Mouse (Mus musculus): Measurements from ENCODE around the gene Tmbim7.
"Not testable (repeated sequence)": the region's sequence is repeated elsewhere in the genome, so short reads cannot be mapped to it uniquely, and the experiment has no call there.

The Tmbim7 gene

DNA sequence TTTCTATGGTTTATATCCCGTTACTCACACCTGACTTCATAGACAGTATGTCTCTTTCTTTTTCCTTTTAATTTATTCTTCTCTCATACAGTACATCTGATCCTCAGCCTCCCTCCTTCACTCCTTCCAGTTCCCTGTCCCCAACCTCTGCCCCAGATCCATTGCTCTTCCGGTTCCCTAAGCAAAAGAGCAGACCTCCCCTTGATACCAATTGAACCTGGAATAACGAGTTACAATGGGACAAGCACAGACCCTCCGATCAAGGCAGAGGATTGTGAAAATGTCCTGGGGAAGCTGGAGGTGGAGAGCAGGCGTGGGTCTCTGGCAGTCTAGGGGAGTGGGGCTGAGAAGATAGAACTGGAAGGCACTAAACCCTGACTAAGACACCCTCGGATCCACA lies at the start of gene Tmbim7:
Gene Tmbim7, plus strand, starts transcription at position 301 of the 400 bp plus-strand sequence.
- DNase-seq (ENCODE audit: low read depth, low spot score): no peak

DNA sequence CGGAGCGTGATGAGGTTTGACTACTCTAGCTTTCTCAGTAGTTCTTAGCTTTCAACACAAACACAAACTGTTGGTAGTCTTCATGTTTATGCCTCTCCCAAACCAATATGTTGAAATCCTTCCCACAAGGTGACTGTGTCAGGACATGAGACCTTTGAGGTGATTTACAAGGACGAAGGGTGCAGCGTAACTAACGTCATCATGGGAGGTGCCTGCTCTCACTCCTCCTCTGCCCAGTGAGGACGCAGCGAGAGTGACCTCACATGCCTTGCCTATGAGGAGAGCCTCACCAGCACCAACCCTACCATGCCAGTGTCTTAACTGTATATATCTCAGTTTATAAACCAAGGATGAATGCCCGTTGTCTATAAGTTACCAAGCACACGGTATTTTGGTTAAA lies 43.9 kb upstream of the Tmbim7 start:
- DNase-seq (ENCODE audit: low read depth, low spot score): no peak

DNA sequence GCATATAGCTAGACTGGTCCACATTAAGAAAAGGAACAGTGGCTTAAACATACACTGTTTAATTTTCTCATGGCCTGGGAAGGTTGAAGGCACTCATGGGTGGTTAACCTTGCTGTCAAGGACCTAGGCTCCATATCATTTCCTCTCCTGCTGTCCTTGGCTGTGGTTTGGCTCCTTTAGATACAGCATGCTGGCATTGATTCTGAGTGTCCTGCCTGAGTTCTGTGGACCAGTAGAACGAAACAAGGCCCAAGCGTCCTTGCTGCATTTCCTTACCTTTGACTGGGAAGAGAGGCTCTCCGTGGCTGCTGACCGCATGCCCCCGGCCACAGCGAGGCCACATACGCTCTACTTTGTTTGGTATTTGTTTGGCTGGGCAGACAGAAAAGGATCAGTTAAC lies 41.7 kb upstream of the Tmbim7 start:
- DNase-seq (ENCODE audit: low read depth, low spot score): no peak

DNA sequence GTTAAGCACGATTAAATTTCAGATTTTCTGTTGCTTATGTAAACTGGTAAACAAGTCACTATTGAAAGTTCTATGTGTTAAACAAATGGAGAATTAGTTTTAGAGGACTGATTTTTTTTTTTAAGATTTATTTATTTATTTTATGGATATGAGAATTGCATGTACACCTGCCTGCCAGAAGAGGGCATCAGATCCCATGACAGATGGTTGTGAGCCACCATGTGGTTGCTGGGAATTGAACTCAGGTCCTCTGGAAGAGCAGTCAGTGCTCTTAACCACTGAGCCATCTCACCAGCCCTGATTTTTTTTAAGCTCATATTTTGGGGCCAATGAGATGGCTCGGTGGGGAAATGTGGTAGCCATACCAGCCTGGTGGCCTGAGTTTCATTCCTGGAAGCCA lies 39.1 kb upstream of the Tmbim7 start:
- not testable (repeated sequence) for DNase-seq (ENCODE audit: low read depth, low spot score)

- DNase-seq (ENCODE audit: low read depth, low spot score): no peak
These were observed 30.5 kb upstream of the Tmbim7 start for GRCm38 (mm10) chr5:3620486-3620885.

GRCm38 (mm10) chr5:3630055-3630454 lies 20.9 kb upstream of the Tmbim7 start:
- no peak for DNase-seq (ENCODE audit: low read depth, low spot score)

- no peak for DNase-seq (ENCODE audit: low read depth, low spot score)
These were observed 19.3 kb upstream of the Tmbim7 start for GRCm38 (mm10) chr5:3631512-3632271.

DNA sequence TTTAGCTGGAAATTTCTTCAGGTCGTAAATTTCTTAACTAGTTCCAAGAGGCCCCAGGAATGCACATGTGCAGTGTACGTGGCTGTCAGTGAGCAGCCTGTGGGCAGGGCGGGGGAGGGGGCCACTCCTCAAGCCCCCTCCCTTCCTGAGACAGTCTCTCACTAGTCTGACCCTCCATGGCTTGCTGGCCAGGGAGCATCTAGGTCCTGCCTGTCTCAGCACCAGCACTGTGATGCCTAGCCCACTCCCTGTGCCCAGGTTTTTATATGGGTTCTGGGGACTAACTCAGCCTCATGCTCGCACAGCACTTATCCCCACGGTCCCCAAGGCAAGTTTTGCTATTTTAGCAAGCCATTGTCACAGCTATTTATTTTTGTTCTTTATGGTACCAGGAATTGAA lies 18.7 kb upstream of the Tmbim7 start:
- DNase-seq (ENCODE audit: low read depth, low spot score): no peak

- no peak for DNase-seq (ENCODE audit: low read depth, low spot score)
These were observed 17.7 kb upstream of the Tmbim7 start for GRCm38 (mm10) chr5:3633315-3633714.

- no peak for DNase-seq (ENCODE audit: low read depth, low spot score)
These were observed 17.0 kb upstream of the Tmbim7 start for GRCm38 (mm10) chr5:3633951-3634350.

- DNase-seq (ENCODE audit: low read depth, low spot score): no peak
These were observed 15.7 kb upstream of the Tmbim7 start for GRCm38 (mm10) chr5:3635286-3635685.

GRCm38 (mm10) chr5:3644621-3645020 lies 6.4 kb upstream of the Tmbim7 start:
- no peak for DNase-seq (ENCODE audit: low read depth, low spot score)

DNA sequence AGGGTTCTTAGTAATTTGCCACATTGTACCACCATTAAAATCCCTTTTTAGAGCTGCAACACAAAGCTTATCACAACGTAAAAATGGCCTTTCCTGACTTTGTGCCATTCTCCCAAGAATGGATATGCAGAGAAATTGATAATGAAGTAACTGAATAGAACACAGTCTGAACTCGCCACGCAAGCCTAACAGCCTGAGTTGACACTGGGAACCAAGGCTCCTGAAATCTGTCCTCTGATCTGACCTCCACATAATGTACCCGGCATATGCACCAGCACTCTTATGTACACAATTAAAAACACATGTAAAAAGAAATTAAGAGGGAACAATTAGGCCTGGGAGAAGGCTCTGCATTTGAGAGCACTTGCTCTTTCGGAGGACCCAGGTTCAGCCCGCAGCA lies 5.7 kb upstream of the Tmbim7 start:
- no peak for DNase-seq (ENCODE audit: low read depth, low spot score)

DNA sequence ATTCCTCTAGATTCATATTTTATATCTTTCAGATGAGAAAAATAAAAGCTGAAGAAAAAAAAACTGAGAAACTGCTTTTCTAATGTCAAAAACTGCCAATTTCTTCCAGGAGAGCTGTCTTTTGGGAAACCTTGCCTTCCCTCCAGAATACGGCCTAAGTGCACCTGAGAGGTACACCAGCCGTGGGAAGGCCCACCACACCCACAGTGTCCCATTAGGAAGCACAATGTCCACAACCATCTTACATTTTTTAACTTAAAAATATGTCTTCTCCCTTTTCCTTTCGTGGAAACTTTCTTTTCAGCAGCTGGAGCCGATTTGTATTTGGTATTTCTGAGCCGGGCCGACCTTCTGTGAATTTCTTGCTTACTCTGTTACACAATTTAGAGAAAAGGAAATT lies 4.4 kb upstream of the Tmbim7 start:
- DNase-seq (ENCODE audit: low read depth, low spot score): no peak

- peak; percentile 18 for DNase-seq (ENCODE audit: low read depth, low spot score)
These were observed 3.8 kb upstream of the Tmbim7 start for GRCm38 (mm10) chr5:3646991-3647707.

- peak; percentile 82 for DNase-seq (ENCODE audit: low read depth, low spot score)
These were observed 3.3 kb upstream of the Tmbim7 start for GRCm38 (mm10) chr5:3647708-3648121.

- no peak for DNase-seq (ENCODE audit: low read depth, low spot score)
These were observed 2.7 kb upstream of the Tmbim7 start for GRCm38 (mm10) chr5:3648206-3648848.

DNA sequence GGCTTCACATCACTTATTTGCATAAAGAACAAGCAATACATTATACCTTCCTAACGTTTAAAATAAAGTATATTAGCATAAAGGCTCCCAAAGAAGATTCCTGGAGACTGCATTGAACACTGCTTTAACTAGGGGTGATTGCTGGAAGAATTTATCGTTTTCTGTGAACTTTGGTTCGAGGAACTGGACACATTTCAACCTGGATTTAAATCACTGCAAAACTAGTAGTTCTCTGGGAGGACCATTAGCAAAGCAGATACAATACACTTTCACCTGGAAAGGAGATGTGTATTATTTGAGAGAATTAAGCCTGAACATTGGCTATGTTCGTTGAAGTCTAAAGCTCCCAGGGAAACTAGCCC lies 2.2 kb upstream of the Tmbim7 start:
- DNase-seq (ENCODE audit: low read depth, low spot score): no peak

GRCm38 (mm10) chr5:3651621-3652020 lies 640 bp downstream of the Tmbim7 start:
- DNase-seq (ENCODE audit: low read depth, low spot score): no peak

DNA sequence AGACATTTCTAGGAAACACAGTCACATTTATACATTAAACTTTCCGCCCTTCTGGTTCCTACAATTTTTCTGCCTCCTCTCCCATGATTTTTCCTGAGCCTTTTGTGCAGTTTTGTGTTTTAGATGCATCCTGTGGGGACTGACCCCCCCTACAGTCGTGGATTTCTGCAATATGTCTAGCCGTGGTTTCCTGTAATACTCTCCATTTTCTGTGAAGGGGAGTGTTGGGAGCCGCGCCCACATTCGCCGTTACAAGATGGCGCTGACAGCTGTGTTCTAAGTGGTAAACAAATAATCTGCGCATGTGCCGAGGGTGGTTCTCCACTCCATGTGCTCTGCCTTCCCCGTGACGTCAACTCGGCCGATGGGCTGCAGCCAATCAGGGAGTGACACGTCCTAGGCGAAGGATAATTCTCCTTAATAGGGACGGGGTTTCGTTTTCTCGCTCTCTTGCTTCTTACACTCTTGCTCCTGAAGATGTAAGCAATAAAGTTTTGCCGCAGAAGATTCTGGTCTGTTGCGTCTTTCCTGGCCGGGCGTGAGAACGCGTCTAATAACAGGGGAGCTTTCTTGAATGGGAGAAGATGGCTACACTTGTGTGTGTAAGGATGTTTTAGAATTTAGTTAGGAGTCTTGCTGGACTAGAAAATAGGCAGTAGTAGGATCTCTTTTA lies 2.1 kb downstream of the Tmbim7 start:
- DNase-seq (ENCODE audit: low read depth, low spot score): not testable (repeated sequence)

DNA sequence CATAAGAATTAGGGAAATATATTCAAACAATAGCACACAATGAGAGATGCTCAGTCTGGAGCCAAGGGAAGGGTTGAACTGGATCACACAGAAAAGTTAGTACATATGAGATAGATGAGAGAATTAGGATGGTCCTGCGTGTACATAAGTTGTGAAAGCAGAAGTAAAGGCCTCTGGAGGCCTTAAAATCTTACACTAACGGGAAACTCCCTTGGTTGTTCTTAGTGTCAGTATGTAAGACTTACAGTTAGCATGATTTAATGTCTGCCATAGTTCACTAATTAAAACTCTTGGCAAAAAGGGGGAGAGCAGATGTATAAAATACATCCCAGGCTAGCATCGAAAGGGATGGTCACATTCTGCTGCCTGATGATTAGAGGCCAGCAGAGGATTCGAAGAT lies 2.8 kb downstream of the Tmbim7 start:
- DNase-seq (ENCODE audit: low read depth, low spot score): no peak

- DNase-seq (ENCODE audit: low read depth, low spot score): no peak
These were observed 6.1 kb downstream of the Tmbim7 start, which contains the start of gene Gatad1 for GRCm38 (mm10) chr5:3657085-3657484. Gatad1 (minus strand) TSS chr5:3657185.
